Mouse (Mus musculus): ENCODE data around the gene Rprm. TPM values are rescaled to one million over a fixed set of nuclear protein-coding genes. Genes with fewer than 3 reads are reported as not detected.

Rprm gene
- 117 and 171 TPM in 2 replicates for polyA plus RNA-seq (2012; rRNA removed)

GRCm38 (mm10) chr2:54085430-54086087 lies at the start of gene Rprm:
Gene Rprm (minus strand): TSS chr2:54085552.
- TF ChIP-seq CTCF (IDR thresholded peaks at IDR 0.05; ENCODE audit: borderline replicate concordance, extremely low read depth, insufficient read depth, insufficient read length) (peak; percentile 95), POLR2A (IDR thresholded peaks at IDR 0.05; ENCODE audit: borderline replicate concordance, extremely low read depth, insufficient read depth, insufficient read length, poor library complexity, severe bottlenecking) (no peak)
- DNase-seq (ENCODE audit: low read depth), result peak; percentile 97

- no peak for DNase-seq (ENCODE audit: low read depth)
- no peak for TF ChIP-seq CTCF (IDR thresholded peaks at IDR 0.05; ENCODE audit: borderline replicate concordance, extremely low read depth, insufficient read depth, insufficient read length)
- TF ChIP-seq POLR2A (IDR thresholded peaks at IDR 0.05; ENCODE audit: borderline replicate concordance, extremely low read depth, insufficient read depth, insufficient read length, poor library complexity, severe bottlenecking), result no peak
These were observed 34.0 kb upstream of the Rprm start for GRCm38 (mm10) chr2:54119305-54119704.

- TF ChIP-seq POLR2A (IDR thresholded peaks at IDR 0.05; ENCODE audit: borderline replicate concordance, extremely low read depth, insufficient read depth, insufficient read length, poor library complexity, severe bottlenecking) (no peak), CTCF (IDR thresholded peaks at IDR 0.05; ENCODE audit: borderline replicate concordance, extremely low read depth, insufficient read depth, insufficient read length) (no peak)
- peak; percentile 84 for DNase-seq (ENCODE audit: low read depth)
These were observed 33.5 kb upstream of the Rprm start for GRCm38 (mm10) chr2:54118881-54119280.

- no peak for TF ChIP-seq CTCF (IDR thresholded peaks at IDR 0.05; ENCODE audit: borderline replicate concordance, extremely low read depth, insufficient read depth, insufficient read length)
- no peak for TF ChIP-seq POLR2A (IDR thresholded peaks at IDR 0.05; ENCODE audit: borderline replicate concordance, extremely low read depth, insufficient read depth, insufficient read length, poor library complexity, severe bottlenecking)
- DNase-seq (ENCODE audit: low read depth), result peak; percentile 75
These were observed 25.9 kb upstream of the Rprm start for GRCm38 (mm10) chr2:54111294-54111693.

GRCm38 (mm10) chr2:54106232-54106726 lies 20.9 kb upstream of the Rprm start:
- DNase-seq (ENCODE audit: low read depth), result no peak
- TF ChIP-seq POLR2A (IDR thresholded peaks at IDR 0.05; ENCODE audit: borderline replicate concordance, extremely low read depth, insufficient read depth, insufficient read length, poor library complexity, severe bottlenecking) (no peak), CTCF (IDR thresholded peaks at IDR 0.05; ENCODE audit: borderline replicate concordance, extremely low read depth, insufficient read depth, insufficient read length) (no peak)

- peak; percentile 48 for DNase-seq (ENCODE audit: low read depth)
- TF ChIP-seq POLR2A (IDR thresholded peaks at IDR 0.05; ENCODE audit: borderline replicate concordance, extremely low read depth, insufficient read depth, insufficient read length, poor library complexity, severe bottlenecking) (no peak), CTCF (IDR thresholded peaks at IDR 0.05; ENCODE audit: borderline replicate concordance, extremely low read depth, insufficient read depth, insufficient read length) (no peak)
These were observed 14.6 kb upstream of the Rprm start for GRCm38 (mm10) chr2:54099939-54100338.

GRCm38 (mm10) chr2:54092616-54093015 lies 7.3 kb upstream of the Rprm start:
- peak; percentile 8 for DNase-seq (ENCODE audit: low read depth)
- TF ChIP-seq CTCF (IDR thresholded peaks at IDR 0.05; ENCODE audit: borderline replicate concordance, extremely low read depth, insufficient read depth, insufficient read length) (no peak), POLR2A (IDR thresholded peaks at IDR 0.05; ENCODE audit: borderline replicate concordance, extremely low read depth, insufficient read depth, insufficient read length, poor library complexity, severe bottlenecking) (no peak)

GRCm38 (mm10) chr2:54086254-54086653 lies 902 bp upstream of the Rprm start:
- no peak for DNase-seq (ENCODE audit: low read depth)
- TF ChIP-seq CTCF (IDR thresholded peaks at IDR 0.05; ENCODE audit: borderline replicate concordance, extremely low read depth, insufficient read depth, insufficient read length), result no peak
- TF ChIP-seq POLR2A (IDR thresholded peaks at IDR 0.05; ENCODE audit: borderline replicate concordance, extremely low read depth, insufficient read depth, insufficient read length, poor library complexity, severe bottlenecking), result no peak

- TF ChIP-seq CTCF (IDR thresholded peaks at IDR 0.05; ENCODE audit: borderline replicate concordance, extremely low read depth, insufficient read depth, insufficient read length) (no peak), POLR2A (IDR thresholded peaks at IDR 0.05; ENCODE audit: borderline replicate concordance, extremely low read depth, insufficient read depth, insufficient read length, poor library complexity, severe bottlenecking) (no peak)
- no peak for DNase-seq (ENCODE audit: low read depth)
These were observed 469 bp downstream of the Rprm start for GRCm38 (mm10) chr2:54084737-54085429.

- DNase-seq (ENCODE audit: low read depth), result peak; percentile 83
- TF ChIP-seq POLR2A (IDR thresholded peaks at IDR 0.05; ENCODE audit: borderline replicate concordance, extremely low read depth, insufficient read depth, insufficient read length, poor library complexity, severe bottlenecking) (no peak), CTCF (IDR thresholded peaks at IDR 0.05; ENCODE audit: borderline replicate concordance, extremely low read depth, insufficient read depth, insufficient read length) (no peak)
These were observed 1.3 kb downstream of the Rprm start for GRCm38 (mm10) chr2:54083861-54084736.

GRCm38 (mm10) chr2:54078961-54079360 lies 6.4 kb downstream of the Rprm start:
- DNase-seq (ENCODE audit: low read depth), result peak; percentile 39
- TF ChIP-seq CTCF (IDR thresholded peaks at IDR 0.05; ENCODE audit: borderline replicate concordance, extremely low read depth, insufficient read depth, insufficient read length) (no peak), POLR2A (IDR thresholded peaks at IDR 0.05; ENCODE audit: borderline replicate concordance, extremely low read depth, insufficient read depth, insufficient read length, poor library complexity, severe bottlenecking) (no peak)
